Mouse (Mus musculus): ENCODE measurements at regions not wholly inside any gene's neighbourhood (a gene's known extent, or its start where the extent isn't known, plus 50 kb on each side); places are given as distances from the start of the nearest gene placed in this dataset.

GRCm38 (mm10) chr6:109370286-109370685 lies 541.8 kb downstream of the Edem1 start:
- in situ Hi-C loops (cut with MboI, MseI) = no loop called here

DNA sequence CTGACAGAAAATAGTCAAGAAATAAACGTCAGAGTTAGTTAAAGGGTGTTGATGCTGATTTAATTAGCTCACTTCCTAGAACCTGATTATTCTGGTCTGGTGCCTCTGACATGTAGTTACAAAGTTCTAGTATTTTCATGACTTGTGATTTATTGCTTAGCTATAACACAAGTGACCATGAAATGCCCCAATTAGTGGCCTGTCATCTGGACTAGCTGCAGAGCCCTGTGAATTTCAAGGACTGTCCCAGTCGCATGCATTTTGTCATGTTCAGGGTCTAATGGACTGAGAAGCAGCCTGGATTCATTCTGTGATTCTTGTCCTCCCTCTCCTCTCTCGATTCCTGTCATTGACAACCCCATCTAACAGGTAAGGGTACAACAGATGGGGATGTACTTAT lies 543.5 kb downstream of the Edem1 start:
- in situ Hi-C loops (cut with MboI, MseI) = no loop called here

DNA sequence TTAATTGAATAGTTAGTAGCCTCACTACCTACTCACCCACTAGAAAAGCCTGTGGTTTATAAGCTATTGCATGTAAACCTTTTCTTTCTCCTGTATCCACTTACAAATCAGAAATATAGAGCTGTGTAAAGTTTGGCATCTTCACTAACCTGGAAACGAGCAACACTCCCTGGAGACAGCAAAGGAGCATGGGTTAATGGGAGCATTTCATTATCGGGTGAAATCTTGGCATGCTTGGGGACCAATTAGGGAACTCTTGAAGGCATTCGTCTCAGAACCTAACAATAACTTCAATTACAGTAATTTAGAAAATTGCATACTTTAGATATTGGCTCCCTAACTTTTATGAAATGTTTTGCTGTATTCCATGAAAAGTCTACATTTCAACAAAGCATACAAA lies 558.8 kb downstream of the Edem1 start:
- in situ Hi-C loops (cut with MboI, MseI) = loop anchor here (10.0 kb wide), 1 partner anchor 1648 kb away; no protein-coding TSS in a partner anchor

DNA sequence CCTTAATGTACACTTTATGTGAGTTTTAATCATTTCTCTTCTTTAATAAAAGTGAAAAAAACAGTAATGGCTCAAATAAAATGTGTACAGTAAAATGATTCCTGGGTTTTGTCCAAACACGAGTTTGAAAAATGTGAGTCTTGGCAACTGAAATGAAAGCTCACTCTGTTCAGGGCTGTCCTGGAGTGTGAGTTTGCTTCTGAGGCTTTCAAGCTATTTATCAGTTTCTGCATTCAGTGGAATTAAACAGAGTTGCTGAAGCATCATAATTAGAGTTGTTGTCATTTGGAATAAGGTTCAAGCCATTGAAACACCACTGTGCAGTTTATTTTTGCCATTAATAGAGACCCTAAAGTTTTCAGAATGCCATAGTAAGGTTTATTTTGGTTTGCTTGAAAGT lies 561.3 kb downstream of the Edem1 start:
- in situ Hi-C loops (cut with MboI, MseI) = loop anchor here (10.0 kb wide), 1 partner anchor 1645 kb away; no protein-coding TSS in a partner anchor

- in situ Hi-C loops (cut with MboI, MseI) = no loop called here
These were observed 570.2 kb downstream of the Edem1 start for GRCm38 (mm10) chr6:109398690-109399089.

DNA sequence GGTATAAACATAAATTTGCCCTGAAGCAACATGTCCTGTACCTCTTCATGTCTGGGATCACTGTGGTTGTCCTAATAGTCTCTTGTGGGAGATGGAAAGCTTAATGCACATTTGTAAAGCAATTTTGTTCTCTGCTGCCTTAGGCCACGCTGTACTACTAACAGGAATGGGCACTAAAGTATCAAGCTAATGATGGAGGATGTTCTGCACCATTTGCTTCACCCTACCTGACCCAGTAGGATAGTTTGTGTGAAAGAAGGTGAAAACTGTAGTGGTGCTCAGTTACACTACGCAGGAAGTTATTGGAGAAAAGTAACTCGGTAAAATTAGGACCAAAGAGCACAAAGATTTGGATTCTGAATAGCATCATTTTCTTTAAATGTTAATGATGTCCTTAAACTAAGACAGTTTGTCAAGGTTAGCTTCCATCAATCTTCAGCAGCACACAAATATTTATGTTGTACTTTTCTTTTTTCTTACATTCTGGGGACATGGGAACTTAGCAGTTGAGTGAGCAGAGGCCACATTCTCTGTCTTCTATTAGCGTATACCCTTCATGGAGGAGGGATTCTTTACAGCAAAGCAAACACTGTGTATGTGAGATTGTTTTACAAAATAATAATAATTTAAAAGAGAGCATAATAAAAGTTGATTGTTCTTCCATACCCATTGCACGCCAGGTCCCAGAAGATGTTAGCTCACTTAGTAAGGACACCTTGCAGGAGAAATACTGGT lies 591.2 kb downstream of the Edem1 start:
- in situ Hi-C loops (cut with MboI, MseI) = no loop called here

DNA sequence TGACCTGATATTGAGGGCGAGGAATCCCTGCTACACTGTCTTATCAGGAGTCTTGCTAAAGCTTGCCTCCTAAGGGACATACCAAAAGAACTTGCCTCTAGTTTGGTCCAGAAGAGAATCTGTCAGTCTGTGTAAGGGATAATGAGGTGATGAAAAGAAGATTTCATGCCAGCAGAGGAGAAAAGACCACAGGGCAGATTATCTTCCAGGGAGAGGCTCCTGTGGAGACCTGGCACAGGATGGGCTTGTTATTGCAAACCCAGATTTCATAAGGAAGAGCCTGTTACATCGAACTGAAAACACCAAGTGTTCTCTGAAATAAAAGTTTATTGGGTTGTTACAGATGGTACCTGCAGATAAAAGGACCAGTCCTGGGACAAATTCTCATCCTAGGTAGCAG lies 605.2 kb downstream of the Edem1 start:
- in situ Hi-C loops (cut with MboI, MseI) = no loop called here

Measured in T-helper 2 cell (primary cell).